Mouse (Mus musculus) small intestine, adult 2 months (tissue): ENCODE measurements around the gene Zfhx3.

Experiments
- CTCF ChIP-seq: fragments of 200-500 bp; IDR thresholded peaks from 2 replicates; pipeline ENCODE4 v1.5.1; 2012; ENCODE audit warnings: low read depth, mild to moderate bottlenecking, control low read depth, inconsistent platforms, low read length, moderate library complexity, mixed read lengths; ENCODE audit not compliant: insufficient replicate concordance, insufficient read length; ENCODE audit errors: extremely low read depth
- POLR2A ChIP-seq: fragments of 200-500 bp; IDR thresholded peaks from 2 replicates; pipeline ENCODE4 v1.6.1; 2012; ENCODE audit warnings: low read depth, mild to moderate bottlenecking, control low read depth, inconsistent platforms, low read length, moderate library complexity

DNA sequence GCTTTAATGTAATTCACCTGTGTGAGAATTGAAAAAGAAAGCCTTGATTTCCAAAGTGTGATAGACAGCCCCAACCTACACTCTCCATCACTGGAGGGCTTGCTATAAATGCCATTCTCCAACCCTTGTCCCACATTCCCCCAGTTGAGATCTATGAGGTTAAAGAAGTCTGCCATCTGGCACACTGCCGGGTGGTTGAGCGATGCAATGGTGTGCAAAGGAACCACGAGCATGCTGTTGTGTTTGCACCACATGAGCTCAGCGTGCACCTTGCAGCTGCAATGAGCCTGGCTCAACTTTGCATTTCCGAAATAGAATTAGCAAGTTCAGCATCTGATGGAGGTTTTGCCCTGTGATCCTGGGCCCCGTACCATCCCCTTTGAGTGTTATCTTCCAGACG is 575.7 kb downstream of the Zfhx3 start:
- no peak for TF ChIP-seq POLR2A
- no peak for TF ChIP-seq CTCF
